Mouse (Mus musculus) CH12.LX (cell line): ENCODE results near the gene Ttf1.

Experiments used
- BHLHE40 ChIP-seq: IDR thresholded peaks from 2 replicates; pipeline ENCODE4 v1.6.1; 2011; ENCODE audit warnings: mild to moderate bottlenecking, low read depth, low read length, improper control_type of control experiment
- CTCF ChIP-seq, 2 experiments: IDR thresholded peaks in 1 of 2; conservative IDR thresholded peaks in 1 of 2; 2 replicates each; pipeline ENCODE4 v1.5.1; 2011 to 2012; ENCODE audit warnings: low read depth in 2 of 2, low read length in 2 of 2, improper control_type of control experiment in 1 of 2, inconsistent platforms in 1 of 2, mild to moderate bottlenecking in 1 of 2, moderate library complexity in 1 of 2
- POLR2A ChIP-seq: IDR thresholded peaks from 2 replicates; pipeline ENCODE4 v1.6.1; 2011; ENCODE audit warnings: low read depth, mild to moderate bottlenecking, improper control_type of control experiment, low read length
- RAD21 ChIP-seq: IDR thresholded peaks from 2 replicates; pipeline ENCODE4 v1.6.1; 2011; ENCODE audit warnings: low read depth, mild to moderate bottlenecking, low read length, improper control_type of control experiment, moderate library complexity

DNA sequence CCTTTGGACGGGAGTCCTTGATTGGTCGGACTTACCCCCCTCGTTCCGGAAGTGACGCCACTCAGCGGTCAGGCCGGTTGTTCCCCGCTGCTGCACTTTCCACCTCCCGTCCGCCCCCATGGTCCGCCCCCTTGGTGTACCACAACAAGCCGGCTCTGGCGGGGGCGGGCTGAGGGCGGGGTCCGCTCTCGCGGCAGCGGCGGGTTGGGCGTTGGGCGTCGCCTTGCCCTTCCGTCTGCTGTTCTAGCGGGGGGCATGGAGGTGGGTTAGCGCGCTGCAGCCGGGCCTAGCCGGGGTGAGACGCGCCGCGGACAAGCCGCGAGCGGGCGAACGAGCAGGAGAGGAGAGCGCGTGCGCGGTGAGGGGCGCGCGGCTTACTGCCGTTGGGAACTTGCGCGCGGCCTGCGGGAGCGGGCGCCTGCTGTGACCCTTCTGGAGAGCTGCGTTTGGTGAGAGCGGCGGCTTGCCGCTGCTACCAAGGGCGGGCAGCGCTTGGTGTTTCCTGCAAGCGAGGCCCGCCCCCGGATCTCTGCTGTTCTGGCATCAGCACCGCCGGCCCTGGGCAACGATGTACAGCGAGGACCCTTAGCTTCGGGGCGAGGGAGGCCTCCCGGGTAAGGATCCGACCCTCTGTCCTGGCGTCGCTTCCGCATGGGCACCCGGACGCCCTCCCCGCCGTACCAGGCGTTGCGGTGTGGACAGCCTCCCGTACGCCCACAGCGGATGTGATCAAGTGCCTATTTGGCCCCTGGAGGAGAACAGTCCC is 65.1 kb downstream of the Ttf1 start:
- peak; percentile 68 for TF ChIP-seq POLR2A
- no peak for TF ChIP-seq BHLHE40
- no peak for TF ChIP-seq CTCF (conservative IDR thresholded peaks at IDR 0.05 in 1 of 2, IDR thresholded peaks at IDR 0.05 in 1 of 2; ENCODE audit: low read depth in 2 of 2, low read length in 2 of 2)
- no peak for TF ChIP-seq RAD21
